Mouse (Mus musculus) ES-E14 (cell line): ENCODE data around the gene Nudc.

Source experiments
- CHD2 ChIP-seq: IDR thresholded peaks from 2 replicates; pipeline ENCODE4 v1.6.1; 2014; ENCODE audit warnings: mild to moderate bottlenecking, low read depth, low read length, inconsistent platforms
- MAFK ChIP-seq: IDR thresholded peaks from 2 replicates; pipeline ENCODE4 v1.6.1; 2014; ENCODE audit warnings: mild to moderate bottlenecking, low read depth, low read length, inconsistent platforms; ENCODE audit not compliant: insufficient read depth
- ZNF384 ChIP-seq: IDR thresholded peaks from 2 replicates; pipeline ENCODE4 v1.6.1; 2012; ENCODE audit warnings: low read depth, low read length, inconsistent platforms

GRCm38 (mm10) chr4:133494867-133495266 lies 50.9 kb downstream of the Nudc start:
- no peak for TF ChIP-seq ZNF384
- TF ChIP-seq MAFK, result no peak
- no peak for TF ChIP-seq CHD2
